Mouse (Mus musculus) spleen, postnatal 10 days (tissue): ENCODE results near the gene Slc38a8.

ENCODE experiments used
- DNase-seq, 2 experiments: peaks; one replicate each; pipeline ENCODE4 v3.0.0; 2021 to 2022; ENCODE audit warnings: low spot score in 2 of 2

Gene Slc38a8

GRCm38 (mm10) chr8:119438876-119439275 is 62.6 kb downstream of the Slc38a8 start:
- DNase-seq, result no peak

GRCm38 (mm10) chr8:119437506-119437905 is 64.0 kb downstream of the Slc38a8 start:
- no peak for DNase-seq

GRCm38 (mm10) chr8:119436933-119437332 is 64.6 kb downstream of the Slc38a8 start:
- peak in 1 of 2 experiments; percentile 60 for DNase-seq

GRCm38 (mm10) chr8:119436331-119436730 is 65.2 kb downstream of the Slc38a8 start:
- no peak for DNase-seq

- DNase-seq, result no peak
Observed at GRCm38 (mm10) chr8:119435527-119435926, 66.0 kb downstream of the Slc38a8 start.

DNA sequence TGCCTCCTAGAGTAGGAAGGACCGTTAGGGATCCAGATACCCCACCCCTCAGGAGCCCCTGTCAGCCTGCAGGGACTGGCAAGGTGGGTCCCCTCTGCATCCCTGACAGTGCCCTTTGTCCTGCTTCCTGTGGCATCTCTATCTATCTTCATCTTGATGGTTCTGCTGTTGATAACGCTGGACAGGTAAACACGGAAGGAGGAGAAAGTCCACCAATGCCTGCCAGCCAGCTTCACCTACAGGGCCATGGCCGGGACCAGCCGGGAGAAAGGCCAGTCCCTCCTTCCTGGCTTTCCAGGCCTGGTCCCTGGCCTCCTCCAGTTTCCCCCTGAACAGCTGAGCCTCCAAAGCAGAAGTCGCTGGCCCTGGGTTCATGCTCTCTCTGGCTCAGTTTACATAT is 66.9 kb downstream of the Slc38a8 start:
- no peak for DNase-seq

DNA sequence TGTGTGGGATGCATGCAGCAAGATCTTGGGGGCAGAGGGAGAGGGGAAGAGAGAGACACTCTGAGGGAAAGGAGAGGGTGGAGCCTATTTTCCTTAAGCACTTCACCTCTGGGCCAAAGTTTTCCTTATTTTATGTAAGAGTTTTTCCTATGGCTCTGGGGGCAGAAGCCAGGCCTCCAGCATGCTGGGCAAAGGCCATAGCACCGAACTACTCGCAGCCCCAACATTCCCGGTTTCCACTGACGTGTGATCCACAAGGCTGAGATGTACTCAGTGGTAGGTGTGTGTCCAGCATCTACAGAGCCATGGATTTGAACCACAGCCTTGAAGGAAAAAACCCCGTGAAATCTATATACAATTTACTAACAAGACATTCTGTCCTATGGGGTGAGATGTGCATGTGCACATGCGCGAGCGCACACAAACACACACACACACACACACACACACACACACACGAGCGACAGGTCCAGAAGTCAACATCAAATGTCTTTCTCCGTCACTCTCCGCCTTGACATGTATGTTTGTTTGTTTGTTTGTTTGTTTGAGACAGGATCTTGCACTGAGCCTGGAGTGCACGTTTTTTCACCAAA is 67.8 kb downstream of the Slc38a8 start, which contains the start of gene Osgin1:
Gene Osgin1 (plus strand): TSS at position 543 of the 593 bp plus-strand sequence.
- DNase-seq, result no peak

- no peak for DNase-seq
Observed at GRCm38 (mm10) chr8:119432372-119432771, 69.1 kb downstream of the Slc38a8 start.

DNA sequence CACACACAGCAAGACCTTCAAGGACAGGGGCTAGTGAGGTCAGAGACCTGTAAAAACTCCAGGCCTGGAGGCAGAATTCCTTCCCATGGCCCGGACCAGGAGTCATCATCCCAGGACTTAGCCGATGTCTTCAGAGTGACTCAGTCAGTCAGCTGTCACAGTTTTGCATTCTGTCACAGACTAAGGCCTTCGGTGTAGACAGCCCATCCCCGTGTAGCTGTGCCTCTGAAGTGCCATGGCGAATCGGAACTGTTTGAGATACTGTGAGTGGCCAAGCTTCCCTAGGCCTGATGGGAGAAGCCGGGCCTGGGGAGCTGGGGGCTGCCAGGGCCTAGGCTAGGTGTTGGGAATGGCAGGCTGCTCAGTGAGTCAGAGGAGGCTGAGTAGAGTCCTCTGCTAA is 70.8 kb downstream of the Slc38a8 start:
- DNase-seq, result no peak

GRCm38 (mm10) chr8:119430250-119430649 is 71.2 kb downstream of the Slc38a8 start:
- no peak for DNase-seq
